Mouse (Mus musculus) heart, adult 2 months (tissue): ENCODE measurements around the gene Pcsk7.
A peak's percentile ranks its signal among the peaks of the same experiment; 100 is the strongest.

Experiments used
- CTCF ChIP-seq: fragments of 200-600 bp; IDR thresholded peaks from 2 replicates; pipeline ENCODE4 v1.8.1; 2022; ENCODE audit warnings: antibody characterized with exemption, mild to moderate bottlenecking, moderate library complexity
- EP300 ChIP-seq: fragments of 200-500 bp; IDR thresholded peaks from 2 replicates; pipeline ENCODE4 v1.6.1; 2011; ENCODE audit warnings: low read depth, low read length, control low read depth; ENCODE audit not compliant: insufficient read depth

DNA sequence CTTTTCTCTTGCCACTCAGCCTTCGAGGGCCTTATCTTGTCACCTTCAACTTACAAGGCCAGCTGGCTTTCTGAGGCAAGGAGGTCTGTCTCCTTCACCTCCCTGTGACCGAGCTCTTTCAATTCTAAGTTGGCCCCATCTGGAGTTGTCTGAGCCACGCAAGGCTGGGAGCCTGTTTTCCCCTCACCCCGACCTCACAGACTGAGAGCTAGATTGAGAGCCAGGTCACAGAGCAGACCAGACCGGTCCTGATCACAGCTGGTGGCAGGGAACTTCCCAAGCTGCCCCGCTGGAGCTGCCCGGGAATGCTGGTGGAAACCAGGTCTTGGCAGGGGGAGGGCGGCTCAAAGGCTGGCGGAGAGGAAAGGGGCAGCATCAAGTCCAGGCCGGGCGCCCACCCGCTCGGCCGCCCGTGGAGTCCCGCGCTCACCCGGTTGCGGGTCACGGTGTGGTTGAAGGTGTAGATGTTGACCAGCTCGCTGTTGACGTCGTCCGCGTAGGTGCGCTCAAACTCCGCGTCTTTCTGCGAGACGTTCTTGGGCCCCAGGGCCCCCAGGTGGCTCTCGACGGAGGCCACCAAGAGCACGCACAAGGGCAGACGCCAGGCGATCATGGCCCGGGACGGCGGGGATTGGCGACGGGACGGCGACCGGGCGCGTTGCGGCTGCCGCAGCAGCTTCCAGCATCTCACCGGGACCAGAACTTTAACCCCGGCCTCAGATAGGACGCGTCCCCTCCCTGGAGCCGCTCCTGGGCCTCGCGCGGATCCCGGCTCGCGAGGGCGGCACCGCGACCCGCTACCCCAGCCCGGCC is 48.2 kb downstream of the Pcsk7 start:
- TF ChIP-seq CTCF (no peak), EP300 (0 out of 2 replicates have a peak, but pooled peaks have one; percentile 7)
